Mouse (Mus musculus): Measurements from ENCODE around the gene Cobll1.

- TF ChIP-seq CTCF (IDR thresholded peaks at IDR 0.05; ENCODE audit: extremely low read depth, insufficient read length, insufficient replicate concordance, low read depth, low read length) (no peak), POLR2A (IDR thresholded peaks at IDR 0.05; ENCODE audit: low read depth, low read length) (no peak)
Measured at GRCm38 (mm10) chr2:65157325-65157724, 81.9 kb downstream of the Cobll1 start.

All from small intestine, adult 2 months (tissue).